8 mouse cellular contexts compared by ENCODE assay signal in the genomic region with DNA sequence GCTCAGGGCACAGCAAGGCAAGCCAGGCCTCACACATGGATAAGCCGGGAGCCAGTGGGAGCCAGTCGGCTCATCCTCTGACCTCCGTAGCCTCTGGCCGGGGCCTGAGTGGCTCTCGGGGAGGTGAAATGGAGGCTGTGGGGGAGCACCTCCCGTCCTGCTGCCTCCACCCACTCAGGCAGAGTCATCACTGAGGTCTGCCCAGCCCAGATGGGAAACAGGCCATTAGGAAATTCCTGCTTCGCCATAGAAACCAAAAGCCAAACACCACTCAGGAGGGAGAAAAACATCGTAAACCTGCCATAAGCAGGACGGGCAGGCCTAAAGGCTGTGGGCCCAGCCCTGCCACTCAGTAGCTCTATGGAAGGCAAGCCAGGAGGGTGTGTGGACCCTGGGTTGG. TPM values are rescaled to one million over a fixed set of nuclear protein-coding genes. Genes with fewer than 3 reads are reported as not detected.
DNase-seq lines count a peak whose midpoint lies in the region; ATAC-seq lines count a peak whose summit lies in the region.

No protein-coding gene starts in this region.

- WGBS in heart, embryonic 12.5 days = 40% methylated on average over 9 of the region's 9 CpGs

- peaks cover 49% of the 10 kb centered on the region for H3K4me1 ChIP-seq in heart, embryonic 12.5 days (replicated peaks)

- H3K9me3 ChIP-seq in heart, embryonic 12.5 days (replicated peaks) = no peaks in the 10 kb centered on the region

- H3K4me3 ChIP-seq in heart, embryonic 12.5 days = no peak overlapping the region

- H3K27ac ChIP-seq in heart, embryonic 12.5 days (ENCODE audit: poor library complexity, severe bottlenecking) = no peak overlapping the region

- no peak overlapping the region for H3K9ac ChIP-seq in heart, embryonic 12.5 days

- H3K36me3 ChIP-seq in heart, embryonic 12.5 days = no peaks in the 10 kb centered on the region

- peaks cover 47% of the 10 kb centered on the region for H3K27me3 ChIP-seq in heart, embryonic 12.5 days (replicated peaks)

- peak; percentile 52 for DNase-seq in ovary, postnatal 36 days (ENCODE audit: low spot score)
- no peak for DNase-seq in ovary, postnatal 10 days (ENCODE audit: low spot score)
- peak; percentile 70 to 81 for DNase-seq in kidney, postnatal 4 days
- peak; percentile 73 for DNase-seq in skeletal muscle tissue, adult 2 months (ENCODE audit: low read depth, low spot score)
- no peak for DNase-seq in cerebellum, postnatal 25 days
- no peak for DNase-seq in cerebellum, postnatal 36 days

- ATAC-seq in heart, embryonic 12.5 days (ENCODE audit: insufficient number of reproducible peaks, low FRiP score) = peak; percentile 37; the same call in 1 of the 2 replicates
- no peak for ATAC-seq in activated CD4-positive, CD25-positive, alpha-beta regulatory T cell, adult 4 months

- H3K4me2 ChIP-seq in heart, embryonic 12.5 days = no peak overlapping the region

RNA-seq across cellular contexts. Expression of a gene that starts 8.5 kb away (rescaled TPM):
- polyA plus RNA-seq in heart, embryonic 12.5 days (2016; fragmentation: Nextera tagmentation; extraction: Ambion mirVana) = 7.1 and 7.3 TPM in 2 replicates
- polyA plus RNA-seq in activated CD4-positive, CD25-positive, alpha-beta regulatory T cell, adult 4 months (2017; shearing (Covaris generic)) = 1 to 10 TPM in 1 of 2 experiments, under 1 TPM in 1; 0.57 to 1.3 TPM

RNA-seq across cellular contexts. Expression of a gene that starts 32.4 kb away (rescaled TPM):
- 4.0 and 4.3 TPM in 2 replicates for polyA plus RNA-seq in heart, embryonic 12.5 days (2016; fragmentation: Nextera tagmentation; extraction: Ambion mirVana)
- under 1 TPM in 1 of 2 experiments, not detected in 1; 0.20 TPM for polyA plus RNA-seq in activated CD4-positive, CD25-positive, alpha-beta regulatory T cell, adult 4 months (2017; shearing (Covaris generic))

RNA-seq across cellular contexts. Expression of a gene that starts 39.6 kb away (rescaled TPM):
- 56.5 and 62.1 TPM in 2 replicates for polyA plus RNA-seq in heart, embryonic 12.5 days (2016; fragmentation: Nextera tagmentation; extraction: Ambion mirVana)
- polyA plus RNA-seq in activated CD4-positive, CD25-positive, alpha-beta regulatory T cell, adult 4 months (2017; shearing (Covaris generic)) = not detected

Comparison
In these comparisons a context has a peak if more than half of its experiments do, and no peak if none do; other contexts are left out.
1. DNase-seq: peak in ovary, postnatal 36 days (single experiment), kidney, postnatal 4 days (2 of 2) and skeletal muscle tissue, adult 2 months (single experiment); none in ovary, postnatal 10 days (single experiment), cerebellum, postnatal 25 days (0 of 2) and cerebellum, postnatal 36 days (0 of 2).
2. RNA of a gene that starts 39.6 kb away (polyA plus RNA-seq): 56.5 to 62.1 TPM in heart, embryonic 12.5 days; not detected in activated CD4-positive, CD25-positive, alpha-beta regulatory T cell, adult 4 months; every median in the first group is over 10 times any median in the second.